Mouse (Mus musculus) forebrain, embryonic 11.5 days (tissue): Measurements from ENCODE around the gene Dnttip1. TPM values are rescaled to one million over a fixed set of nuclear protein-coding genes. Genes with fewer than 3 reads are reported as not detected.

Source experiments
- ATAC-seq: fragments of 200-750 bp; cut with Nextera tagmentation; replicated peaks from 2 replicates; pipeline ENCODE4 v1.8.0; 2017; ENCODE audit warnings: moderate TSS enrichment; ENCODE audit not compliant: low FRiP score
- DNase-seq: peaks from one replicate; pipeline ENCODE4 v3.0.0-alpha.2; 2017; ENCODE audit warnings: low spot score
- H3K27ac ChIP-seq: fragments of 300-500 bp; sonication (generic); 2 replicates; pipeline ENCODE4 v1.5.1; 2014; ENCODE audit warnings: low read depth, low read length
- H3K27me3 ChIP-seq: fragments of 300-500 bp; sonication (generic); 2 replicates; pipeline ENCODE4 v1.6.1; 2014; ENCODE audit warnings: mild to moderate bottlenecking, low read length, mixed read lengths; ENCODE audit not compliant: control insufficient read depth, insufficient read depth
- H3K36me3 ChIP-seq: fragments of 300-500 bp; sonication (generic); 2 replicates; pipeline ENCODE4 v1.6.1; 2014; ENCODE audit warnings: mild to moderate bottlenecking, low read length, moderate library complexity, mixed read lengths; ENCODE audit not compliant: control insufficient read depth, insufficient read depth
- H3K4me1 ChIP-seq: fragments of 300-500 bp; sonication (generic); replicated peaks from 2 replicates; pipeline ENCODE4 v1.6.1; 2014; ENCODE audit warnings: low read length, mixed read lengths; ENCODE audit not compliant: control insufficient read depth, insufficient read depth
- H3K4me2 ChIP-seq: fragments of 300-500 bp; sonication (generic); 2 replicates; pipeline ENCODE4 v1.6.1; 2014; ENCODE audit warnings: low read depth, mild to moderate bottlenecking, low read length, moderate library complexity, mixed read lengths; ENCODE audit not compliant: severe bottlenecking
- H3K4me3 ChIP-seq: fragments of 300-500 bp; sonication (generic); 2 replicates; pipeline ENCODE4 v1.5.1; 2014; ENCODE audit warnings: low read depth, low read length
- H3K9ac ChIP-seq: fragments of 300-500 bp; sonication (generic); 2 replicates; pipeline ENCODE4 v1.6.1; 2014; ENCODE audit warnings: low read length
- H3K9me3 ChIP-seq: fragments of 300-500 bp; sonication (generic); 2 replicates; pipeline ENCODE4 v1.6.1; 2016; ENCODE audit warnings: low read length, mixed read lengths; ENCODE audit not compliant: control insufficient read depth
- WGBS: fragments of 180-500 bp; shearing (Covaris S2); extraction: QIAGEN DNeasy Blood & Tissue Kit; methylation state at CpG from one replicate; pipeline ENCODE4 v1.1.7; 2014; 5-methylcytosine and 5-hydroxymethylcytosine counted together
- polyA plus RNA-seq: library from polyadenylated mRNA; unstranded; fragments of >200 nt; fragmentation: Nextera tagmentation; extraction: Ambion mirVana; gene quantifications from 2 replicates; pipeline ENCODE4 v1.2.1, GENCODE M21; 2014

The Dnttip1 gene
- polyA plus RNA-seq, 1 experiment from 2014 or later, result 80.3 TPM

DNA sequence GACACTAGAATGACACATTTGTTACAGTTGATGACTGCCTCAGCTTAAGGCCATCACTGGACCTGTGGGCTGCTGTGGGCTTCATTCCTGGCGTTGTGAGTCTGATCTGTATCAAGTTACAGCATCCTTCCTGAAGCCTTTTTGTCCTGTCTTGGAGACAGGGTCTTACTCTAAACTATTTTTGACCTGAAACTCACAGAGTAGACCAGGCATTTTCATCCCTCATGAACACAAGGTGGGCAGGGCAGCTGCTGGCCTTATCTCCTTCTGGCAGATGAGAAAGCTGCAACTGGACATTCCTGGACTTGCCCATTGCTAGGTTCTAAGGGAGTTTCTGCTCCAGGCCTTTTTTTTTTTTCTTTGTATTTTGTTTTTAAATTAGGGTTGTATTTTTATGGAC is 12.9 kb downstream of the Dnttip1 start:
- Histone ChIP-seq H3K9me3 (no peaks in the 10 kb centered on the region), H3K27ac (no peak overlapping the region), H3K27me3 (no peaks in the 10 kb centered on the region), H3K4me2 (no peak overlapping the region), H3K9ac (no peak overlapping the region), H3K4me3 (no peak overlapping the region), H3K36me3 (peaks cover 2% of the 10 kb centered on the region), H3K4me1 (no peaks in the 10 kb centered on the region)
- ATAC-seq (no peak), DNase-seq (no peak)
- WGBS, result 74% methylated on average over 1 of the region's 1 CpGs

DNA sequence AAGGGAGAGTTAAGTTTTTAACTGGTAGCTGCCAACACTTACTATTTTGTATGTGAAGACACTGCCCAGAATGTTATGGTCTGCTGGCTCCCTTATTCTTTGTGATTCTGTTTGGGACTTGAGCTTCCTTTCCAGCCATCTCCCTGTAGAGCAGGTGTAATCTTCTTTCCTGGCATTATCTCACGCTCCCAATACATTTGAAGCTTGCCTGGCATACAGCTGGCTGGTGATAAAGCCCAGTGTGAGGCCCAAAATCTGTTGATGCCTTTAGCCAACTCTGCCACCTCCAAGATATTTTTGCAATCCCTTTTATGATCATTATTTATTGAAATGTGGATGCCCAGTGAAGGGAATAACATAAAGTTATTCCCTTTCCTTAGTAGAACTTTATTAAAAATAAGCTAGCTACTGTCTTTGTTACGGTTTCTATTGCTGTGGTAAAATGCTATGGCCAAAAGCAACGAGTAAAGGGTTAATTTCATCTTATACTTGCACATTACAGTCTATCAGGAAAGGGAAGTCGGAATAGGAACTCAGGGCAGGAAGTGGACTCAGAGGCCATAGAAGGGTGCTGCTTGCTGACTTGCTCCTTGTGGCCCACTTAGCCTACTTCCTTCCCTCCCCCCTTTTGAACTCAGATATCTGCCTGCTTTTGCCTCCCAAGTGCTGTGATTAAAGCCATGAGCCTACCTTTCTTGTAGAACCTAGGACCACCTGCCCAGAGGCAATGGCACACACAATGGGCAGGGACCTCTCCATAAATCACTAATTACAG is 14.5 kb downstream of the Dnttip1 start:
- Histone ChIP-seq H3K9ac (no peak overlapping the region), H3K9me3 (no peaks in the 10 kb centered on the region), H3K4me3 (no peak overlapping the region), H3K27ac (no peak overlapping the region), H3K4me1 (no peaks in the 10 kb centered on the region), H3K4me2 (no peak overlapping the region), H3K36me3 (no peaks in the 10 kb centered on the region; the same call in 1 of the 2 replicates), H3K27me3 (no peaks in the 10 kb centered on the region)
- 90% methylated on average over 4 of the region's 4 CpGs for WGBS
- ATAC-seq (no peak), DNase-seq (no peak)

DNA sequence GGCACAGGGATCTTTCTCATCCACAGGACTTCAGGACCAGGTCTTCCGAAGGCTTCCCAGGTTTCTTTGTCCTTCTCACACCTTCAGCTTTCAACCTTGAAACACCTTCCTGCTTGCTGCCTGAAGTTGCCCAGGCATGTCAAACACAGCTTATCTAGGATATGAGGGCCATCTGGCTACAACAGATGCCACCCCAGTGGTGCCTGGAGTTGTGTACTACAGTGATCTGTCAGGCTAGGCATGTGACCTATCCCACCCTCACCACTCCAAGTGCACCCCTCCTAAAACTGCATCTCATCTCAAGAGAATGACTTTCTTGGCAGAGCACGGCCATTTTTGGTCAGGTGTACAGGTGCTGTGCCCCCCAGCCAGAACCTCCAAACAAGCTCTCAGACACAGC is 15.7 kb downstream of the Dnttip1 start:
- Histone ChIP-seq H3K9me3 (no peaks in the 10 kb centered on the region), H3K36me3 (no peaks in the 10 kb centered on the region; the same call in 1 of the 2 replicates)

DNA sequence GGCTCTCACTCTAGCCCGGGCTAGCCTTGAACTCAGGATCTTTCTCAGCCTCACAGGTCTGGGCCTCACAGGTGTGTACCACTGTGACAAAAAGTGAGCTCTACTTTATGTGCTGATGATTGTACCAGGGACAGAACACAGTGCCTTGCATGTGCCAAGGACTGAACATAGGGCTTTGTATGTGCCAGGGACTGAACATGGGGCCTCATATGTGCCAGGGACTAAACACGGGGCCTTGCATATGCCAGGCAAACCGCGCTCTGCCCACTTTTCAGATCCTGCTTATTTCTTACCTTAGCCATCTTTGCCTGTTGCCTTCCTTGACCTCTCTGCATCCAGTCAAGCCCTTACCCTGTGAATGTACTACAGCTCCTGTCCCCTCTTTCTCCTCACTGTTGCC is 16.2 kb downstream of the Dnttip1 start:
- Histone ChIP-seq H3K9ac (no peak overlapping the region), H3K4me1 (no peaks in the 10 kb centered on the region), H3K4me3 (no peak overlapping the region), H3K27ac (no peak overlapping the region), H3K4me2 (no peak overlapping the region), H3K36me3 (no peaks in the 10 kb centered on the region; the same call in 1 of the 2 replicates), H3K27me3 (no peaks in the 10 kb centered on the region), H3K9me3 (no peaks in the 10 kb centered on the region)
- no peak for ATAC-seq
- DNase-seq, result no peak
- WGBS, result 97% methylated on average over 4 of the region's 4 CpGs

More for the DNA sequence above, 15.7 kb downstream of the Dnttip1 start:
- no peak for ATAC-seq
- H3K27me3 ChIP-seq, result no peaks in the 10 kb centered on the region
- no peak for DNase-seq
- H3K4me1 ChIP-seq, result no peaks in the 10 kb centered on the region
- no peak overlapping the region for H3K4me3 ChIP-seq
- no peak overlapping the region for H3K27ac ChIP-seq
- H3K9ac ChIP-seq, result no peak overlapping the region
- WGBS, result 86% methylated on average over 2 of the region's 2 CpGs
- no peak overlapping the region for H3K4me2 ChIP-seq

DNA sequence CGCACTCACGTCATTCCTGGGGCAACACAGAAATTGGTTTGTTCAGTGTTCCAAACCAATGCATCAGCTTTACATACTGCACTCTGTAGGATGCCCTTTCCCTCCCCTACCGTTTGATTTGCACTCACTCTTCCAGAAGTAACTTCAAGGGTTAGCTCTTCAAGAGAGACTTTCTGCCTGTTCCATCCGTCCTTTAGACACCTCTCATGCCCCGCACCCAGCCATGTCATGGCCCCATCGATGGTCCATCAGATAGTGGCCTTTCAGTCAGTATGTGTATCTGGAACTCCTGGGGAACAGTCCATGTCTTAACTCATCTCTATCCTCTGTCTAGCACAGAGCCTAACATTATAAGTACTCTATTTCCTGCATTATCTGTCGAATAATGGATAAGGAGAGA is 16.8 kb downstream of the Dnttip1 start:
- WGBS, result 94% methylated on average over 7 of the region's 7 CpGs
- no peak for ATAC-seq

DNA sequence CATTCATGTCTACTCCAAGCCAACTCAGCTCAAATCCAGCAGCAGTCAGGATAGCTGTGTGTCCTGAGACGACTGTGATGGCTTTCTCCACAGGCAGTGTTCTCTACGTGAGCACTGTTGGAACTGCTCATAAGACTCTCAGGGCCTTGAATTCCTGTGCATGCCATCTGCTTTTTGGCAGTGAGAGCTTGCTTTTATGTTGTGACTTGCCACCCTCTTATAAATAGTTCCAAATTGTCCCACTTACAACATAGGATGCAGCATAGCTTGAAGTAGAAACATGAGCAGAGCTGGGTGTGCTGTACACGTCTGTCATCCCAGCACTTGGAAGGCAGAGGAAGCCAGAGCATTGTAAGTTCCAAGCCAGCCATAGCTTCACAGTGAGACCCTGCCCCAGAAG is 20.1 kb downstream of the Dnttip1 start:
- ATAC-seq, result no peak
- 78% methylated on average over 3 of the region's 3 CpGs for whole genome bisulfite sequencing
- no peaks in the 10 kb centered on the region for H3K27me3 ChIP-seq
- no peaks in the 10 kb centered on the region; the same call in 1 of the 2 replicates for H3K36me3 ChIP-seq
- no peak overlapping the region for H3K27ac ChIP-seq
- no peak overlapping the region for H3K4me3 ChIP-seq
- no peaks in the 10 kb centered on the region for H3K9me3 ChIP-seq
- H3K9ac ChIP-seq, result no peak overlapping the region
- H3K4me2 ChIP-seq, result no peak overlapping the region
- no peak for DNase-seq
- H3K4me1 ChIP-seq, result peaks cover 2% of the 10 kb centered on the region

More for the DNA sequence above, 16.8 kb downstream of the Dnttip1 start:
- Histone ChIP-seq H3K36me3 (no peaks in the 10 kb centered on the region; the same call in 1 of the 2 replicates), H3K4me3 (no peak overlapping the region), H3K9ac (no peak overlapping the region), H3K27me3 (no peaks in the 10 kb centered on the region), H3K4me1 (no peaks in the 10 kb centered on the region), H3K4me2 (no peak overlapping the region), H3K9me3 (no peaks in the 10 kb centered on the region), H3K27ac (no peak overlapping the region)
- DNase-seq, result no peak

DNA sequence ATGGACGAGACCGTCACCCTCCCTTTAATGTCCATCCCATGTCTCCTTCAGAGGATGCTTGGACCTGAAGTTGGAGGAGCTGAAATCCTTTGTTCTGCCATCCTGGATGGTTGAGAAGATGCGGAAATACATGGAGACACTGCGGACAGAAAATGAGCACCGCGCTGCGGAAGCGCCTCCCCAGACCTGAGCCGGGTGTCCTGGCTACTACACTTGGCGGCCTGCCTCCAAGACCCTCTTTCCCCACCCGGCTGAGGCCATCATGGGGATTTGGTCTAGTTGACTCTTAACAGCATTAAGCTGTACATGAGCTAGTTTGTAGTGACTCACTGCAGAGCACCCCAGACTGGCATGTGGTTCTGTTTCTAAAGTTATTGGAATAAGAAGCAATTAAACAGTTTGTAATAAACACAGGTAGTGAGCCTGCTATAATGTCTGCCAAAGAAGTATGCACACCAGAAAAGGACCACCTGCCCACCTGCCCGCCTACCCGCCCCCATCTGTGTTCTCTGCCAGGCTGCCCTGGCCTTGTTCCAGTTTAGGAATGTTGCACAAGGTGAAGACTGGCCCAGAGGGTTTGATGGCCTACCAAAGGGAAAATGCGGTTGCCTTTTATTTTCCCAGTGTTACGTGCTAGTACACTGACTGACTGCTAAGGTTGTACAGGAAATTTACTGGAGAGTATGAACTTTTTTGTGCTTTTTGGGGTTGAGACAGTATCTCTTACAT is 22.2 kb downstream of the Dnttip1 start:
- Histone ChIP-seq H3K27ac (no peak overlapping the region), H3K4me1 (peaks cover 15% of the 10 kb centered on the region), H3K9me3 (no peaks in the 10 kb centered on the region), H3K36me3 (peaks cover 9% of the 10 kb centered on the region), H3K9ac (no peak overlapping the region), H3K4me3 (no peak overlapping the region), H3K27me3 (no peaks in the 10 kb centered on the region), H3K4me2 (no peak overlapping the region)
- WGBS, result 94% methylated on average over 15 of the region's 15 CpGs
- peak; percentile 47 for DNase-seq
- ATAC-seq, result no peak

DNA sequence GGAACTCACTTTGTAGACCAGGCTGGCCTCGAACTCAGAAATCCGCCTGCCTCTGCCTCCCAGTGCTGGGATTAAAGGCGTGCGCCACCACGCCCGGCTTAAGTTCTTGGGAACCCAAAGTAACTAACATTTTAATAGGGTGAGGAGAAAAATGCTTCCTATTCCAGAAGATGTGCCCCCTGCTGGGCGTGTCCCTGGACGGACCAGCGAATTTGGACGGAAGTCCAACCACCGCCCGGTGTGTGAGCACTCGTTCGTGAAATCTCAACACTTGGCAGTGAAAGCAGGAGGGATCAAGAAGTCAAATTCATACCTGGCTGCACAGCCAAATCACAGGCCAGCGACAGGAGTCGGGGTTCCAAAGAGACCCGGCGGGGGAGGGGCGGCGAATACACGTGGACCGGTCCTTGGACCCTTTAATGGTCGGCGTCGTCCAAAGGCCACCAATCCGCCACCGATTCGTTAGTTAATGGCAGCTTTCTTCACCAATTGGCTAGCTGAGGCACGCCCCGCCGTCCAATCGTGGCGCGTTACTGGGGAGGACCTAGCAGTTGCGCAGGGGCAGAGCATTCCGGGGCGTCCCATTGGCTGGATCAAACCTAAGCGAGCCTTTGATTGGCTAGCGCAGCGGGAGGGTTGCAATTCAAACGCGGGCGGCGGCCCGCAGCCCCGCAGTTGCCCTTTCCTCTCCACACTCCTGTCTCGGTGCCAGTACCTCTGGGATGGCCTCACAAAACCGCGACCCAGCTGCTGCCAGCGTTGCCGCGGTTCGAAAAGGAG is 23.7 kb downstream of the Dnttip1 start, which contains the start of gene Ube2c:
TSS of gene Ube2c (plus strand) at position 641 of the 780 bp plus-strand sequence.
- Histone ChIP-seq H3K27ac (no peak within 1 kb of the TSS), H3K4me2 (peak within 1 kb of the TSS; percentile 64)

More for the DNA sequence above, 23.7 kb downstream of the Dnttip1 start, which contains the start of gene Ube2c:
- H3K9ac ChIP-seq, result peak within 1 kb of the TSS; percentile 96
- DNase-seq, result peak; percentile 98
- no peaks in the 10 kb centered on the region for H3K9me3 ChIP-seq
- WGBS, result 3% methylated on average over 53 of the region's 53 CpGs
- H3K4me3 ChIP-seq, result peak within 1 kb of the TSS; percentile 95
- H3K27me3 ChIP-seq, result no peaks in the 10 kb centered on the region
- peaks cover 15% of the 10 kb centered on the region for H3K4me1 ChIP-seq
- H3K36me3 ChIP-seq, result peaks cover 9% of the 10 kb centered on the region
- peak; percentile 99 for ATAC-seq
